Mouse (Mus musculus): ENCODE measurements around the gene Pik3r2.

DNA sequence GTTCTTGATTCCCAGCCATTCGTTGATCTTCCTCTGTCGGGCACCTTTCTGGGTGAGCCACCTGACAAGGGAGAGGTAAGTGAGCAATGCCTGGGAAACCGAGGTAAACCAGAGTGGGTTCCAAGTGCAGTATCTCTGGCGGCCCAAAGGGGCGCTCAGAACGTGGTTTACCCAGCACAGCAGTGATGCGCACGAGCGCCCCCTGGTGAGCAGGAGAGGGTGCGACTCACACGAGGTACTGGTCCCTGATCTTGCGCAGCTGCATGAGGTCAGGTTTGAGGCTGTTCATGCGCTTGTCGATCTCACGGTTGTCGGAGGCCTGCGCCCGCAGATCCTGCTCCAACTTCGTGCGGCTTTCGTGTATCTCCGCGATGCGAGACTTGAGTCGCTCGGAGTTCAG is 7.2 kb downstream of the Pik3r2 start:
- TF ChIP-seq CTCF (IDR thresholded peaks at IDR 0.05; ENCODE audit: extremely low read depth, insufficient read depth, insufficient read length, insufficient replicate concordance) (peak; percentile 100), POLR2A (IDR thresholded peaks at IDR 0.05; ENCODE audit: low read depth, low read length) (no peak)

Data from spleen, adult 2 months (tissue).